Mouse (Mus musculus): Measurements from ENCODE around the gene Exoc3l. TPM values are rescaled to one million over a fixed set of nuclear protein-coding genes. Genes with fewer than 3 reads are reported as not detected.

Gene Exoc3l
- total and polyA plus RNA-seq, 3 experiments, result 4.4 to 10.9 (median 7.5) TPM

GRCm38 (mm10) chr8:105286907-105287306 lies 9.0 kb downstream of the Exoc3l start:
- Histone ChIP-seq H3K4me3 (replicated peaks in 1 of 3; ENCODE audit: low read depth in 2 of 3, low read length in 2 of 3, poor library complexity in 1 of 3) (no peak overlapping the region), H3K9me3 (replicated peaks; ENCODE audit: low read length) (no peaks in the 10 kb centered on the region), H3K4me1 (ENCODE audit: control insufficient read depth in 1 of 2, insufficient read depth in 2 of 2) (peaks cover 5 to 23% of the 10 kb centered on the region in 2 experiments), H3K9ac (ENCODE audit: insufficient read depth, low read depth) (no peak overlapping the region), H3K27ac (ENCODE audit: insufficient read depth, low read depth) (no peak overlapping the region), H3K4me2 (ENCODE audit: insufficient read depth, low read depth, poor library complexity, severe bottlenecking) (no peak overlapping the region), H3K36me3 (replicated peaks in 1 of 2; ENCODE audit: control insufficient read depth in 1 of 2, insufficient read depth in 1 of 2, low read length in 1 of 2) (peaks cover 13 to 40% of the 10 kb centered on the region in 2 experiments), H3K79me2 (replicated peaks; ENCODE audit: control insufficient read depth, extremely low read depth, insufficient read depth, poor library complexity, severe bottlenecking) (no peaks in the 10 kb centered on the region), H3K27me3 (replicated peaks) (no peaks in the 10 kb centered on the region)
- DNase-seq (ENCODE audit: extremely low read depth), result no peak
- dilution Hi-C loops (cut with MboI; ENCODE audit: extremely low pct_ligation_motif_present, extremely low pct_unique_long_range_greater_than_20kb, low sequenced_read_pairs) (no loop called here), in situ Hi-C loops (cut with MboI; ENCODE audit: low pct_ligation_motif_present, low pct_unique_long_range_greater_than_20kb, low sequenced_read_pairs) (loop anchor here (10.0 kb wide), 1 partner anchor 162 kb away; no protein-coding TSS in a partner anchor)
- no peak for TF ChIP-seq HCFC1 (IDR thresholded peaks at IDR 0.05; ENCODE audit: low read depth, low read length)
- TF ChIP-seq ZKSCAN1 (IDR thresholded peaks at IDR 0.05; ENCODE audit: borderline replicate concordance, low read depth, low read length), result no peak
- TF ChIP-seq CTCF (conservative IDR thresholded peaks at IDR 0.05 in 1 of 2, IDR thresholded peaks at IDR 0.05 in 1 of 2; ENCODE audit: low read depth in 2 of 2, low read length in 2 of 2), result peak in 1 of 2 experiments; percentile 52; a peak in 2 of 4 replicates
- peak; percentile 33 for TF ChIP-seq RAD21 (IDR thresholded peaks at IDR 0.05; ENCODE audit: low read depth, low read length)
- no peak for TF ChIP-seq CHD1 (IDR thresholded peaks at IDR 0.05; ENCODE audit: low read depth, low read length)
- no peak for TF ChIP-seq ZMIZ1 (IDR thresholded peaks at IDR 0.05; ENCODE audit: low read depth, low read length)

- dilution Hi-C loops (cut with MboI; ENCODE audit: extremely low pct_ligation_motif_present, extremely low pct_unique_long_range_greater_than_20kb, low sequenced_read_pairs), result no loop called here
Observed at GRCm38 (mm10) chr8:105285514-105285913, 10.4 kb downstream of the Exoc3l start.

GRCm38 (mm10) chr8:105283074-105283473 lies 12.8 kb downstream of the Exoc3l start:
- no peaks in the 10 kb centered on the region for H3K79me2 ChIP-seq (replicated peaks; ENCODE audit: control insufficient read depth, extremely low read depth, insufficient read depth, poor library complexity, severe bottlenecking)
- no peak overlapping the region for H3K4me3 ChIP-seq (replicated peaks in 1 of 3; ENCODE audit: low read depth in 2 of 3, low read length in 2 of 3, poor library complexity in 1 of 3)
- in situ Hi-C loops (cut with MboI; ENCODE audit: low pct_ligation_motif_present, low pct_unique_long_range_greater_than_20kb, low sequenced_read_pairs), result loop anchor here (10.0 kb wide), 1 partner anchor 158 kb away; no protein-coding TSS in a partner anchor
- H3K4me1 ChIP-seq (ENCODE audit: control insufficient read depth in 1 of 2, insufficient read depth in 2 of 2), result peaks cover 2 to 8% of the 10 kb centered on the region in 2 experiments; a peak in 3 of 4 replicates
- DNase-seq (ENCODE audit: extremely low read depth), result no peak
- H3K4me2 ChIP-seq (ENCODE audit: insufficient read depth, low read depth, poor library complexity, severe bottlenecking), result no peak overlapping the region
- H3K36me3 ChIP-seq (replicated peaks in 1 of 2; ENCODE audit: control insufficient read depth in 1 of 2, insufficient read depth in 1 of 2, low read length in 1 of 2), result peaks cover 13 to 69% of the 10 kb centered on the region in 2 experiments
- no peaks in the 10 kb centered on the region for H3K27me3 ChIP-seq (replicated peaks)
- H3K9ac ChIP-seq (ENCODE audit: insufficient read depth, low read depth), result no peak overlapping the region
- H3K27ac ChIP-seq (ENCODE audit: insufficient read depth, low read depth), result no peak overlapping the region
- H3K9me3 ChIP-seq (replicated peaks; ENCODE audit: low read length), result no peaks in the 10 kb centered on the region
- dilution Hi-C loops (cut with MboI; ENCODE audit: extremely low pct_ligation_motif_present, extremely low pct_unique_long_range_greater_than_20kb, low sequenced_read_pairs), result no loop called here
- TF ChIP-seq CTCF (conservative IDR thresholded peaks at IDR 0.05 in 1 of 2, IDR thresholded peaks at IDR 0.05 in 1 of 2; ENCODE audit: low read depth in 2 of 2, low read length in 2 of 2) (peak in 1 of 2 experiments; percentile 55; a peak in 2 of 4 replicates), SMC3 (IDR thresholded peaks at IDR 0.05; ENCODE audit: low read depth, low read length) (peak; percentile 40), ZNF384 (IDR thresholded peaks at IDR 0.05; ENCODE audit: low read depth, low read length) (no peak), RAD21 (IDR thresholded peaks at IDR 0.05; ENCODE audit: low read depth, low read length) (peak; percentile 42)

More at GRCm38 (mm10) chr8:105285514-105285913, 10.4 kb downstream of the Exoc3l start:
- Histone ChIP-seq H3K4me1 (ENCODE audit: control insufficient read depth in 1 of 2, insufficient read depth in 2 of 2) (peaks cover 5 to 23% of the 10 kb centered on the region in 2 experiments), H3K9ac (ENCODE audit: insufficient read depth, low read depth) (no peak overlapping the region), H3K27me3 (replicated peaks) (no peaks in the 10 kb centered on the region), H3K4me3 (replicated peaks in 1 of 3; ENCODE audit: low read depth in 2 of 3, low read length in 2 of 3, poor library complexity in 1 of 3) (no peak overlapping the region), H3K4me2 (ENCODE audit: insufficient read depth, low read depth, poor library complexity, severe bottlenecking) (no peak overlapping the region), H3K79me2 (replicated peaks; ENCODE audit: control insufficient read depth, extremely low read depth, insufficient read depth, poor library complexity, severe bottlenecking) (no peaks in the 10 kb centered on the region), H3K9me3 (replicated peaks; ENCODE audit: low read length) (no peaks in the 10 kb centered on the region), H3K36me3 (replicated peaks in 1 of 2; ENCODE audit: control insufficient read depth in 1 of 2, insufficient read depth in 1 of 2, low read length in 1 of 2) (peaks cover 13 to 50% of the 10 kb centered on the region in 2 experiments), H3K27ac (ENCODE audit: insufficient read depth, low read depth) (no peak overlapping the region)
- DNase-seq (ENCODE audit: extremely low read depth), result no peak
- TF ChIP-seq JUND (conservative IDR thresholded peaks at IDR 0.05; ENCODE audit: low read depth, low read length) (no peak), POLR2AphosphoS2 (IDR thresholded peaks at IDR 0.05; ENCODE audit: low read depth, low read length) (no peak), RCOR1 (conservative IDR thresholded peaks at IDR 0.05; ENCODE audit: low read depth, low read length) (no peak), USF2 (conservative IDR thresholded peaks at IDR 0.05; ENCODE audit: low read depth, low read length) (no peak), ZKSCAN1 (IDR thresholded peaks at IDR 0.05; ENCODE audit: borderline replicate concordance, low read depth, low read length) (no peak), TCF12 (IDR thresholded peaks at IDR 0.05; ENCODE audit: low read depth, low read length) (no peak), ZMIZ1 (IDR thresholded peaks at IDR 0.05; ENCODE audit: low read depth, low read length) (no peak), PAX5 (IDR thresholded peaks at IDR 0.05; ENCODE audit: low read length) (no peak), POLR2A (IDR thresholded peaks at IDR 0.05; ENCODE audit: low read depth, low read length) (no peak), MAFK (IDR thresholded peaks at IDR 0.05; ENCODE audit: insufficient replicate concordance, low read length) (no peak), NRF1 (IDR thresholded peaks at IDR 0.05; ENCODE audit: low read depth, low read length) (no peak), HCFC1 (IDR thresholded peaks at IDR 0.05; ENCODE audit: low read depth, low read length) (no peak), GABPA (IDR thresholded peaks at IDR 0.05; ENCODE audit: insufficient replicate concordance, low read depth, low read length) (no peak), MXI1 (IDR thresholded peaks at IDR 0.05; ENCODE audit: low read depth, low read length) (no peak), MAX (IDR thresholded peaks at IDR 0.05; ENCODE audit: low read length) (no peak), UBTF (IDR thresholded peaks at IDR 0.05; ENCODE audit: low read depth, low read length) (no peak)
- in situ Hi-C loops (cut with MboI; ENCODE audit: low pct_ligation_motif_present, low pct_unique_long_range_greater_than_20kb, low sequenced_read_pairs), result loop anchor here (10.0 kb wide), 1 partner anchor 161 kb away; no protein-coding TSS in a partner anchor

Data from CH12.LX (cell line).